Mouse (Mus musculus): ENCODE measurements around the gene Raph1.
A peak's percentile ranks its signal among the peaks of the same experiment; 100 is the strongest.
"Not testable (repeated sequence)": the region's sequence is repeated elsewhere in the genome, so short reads cannot be mapped to it uniquely, and the experiment has no call there.

Raph1 gene

DNA sequence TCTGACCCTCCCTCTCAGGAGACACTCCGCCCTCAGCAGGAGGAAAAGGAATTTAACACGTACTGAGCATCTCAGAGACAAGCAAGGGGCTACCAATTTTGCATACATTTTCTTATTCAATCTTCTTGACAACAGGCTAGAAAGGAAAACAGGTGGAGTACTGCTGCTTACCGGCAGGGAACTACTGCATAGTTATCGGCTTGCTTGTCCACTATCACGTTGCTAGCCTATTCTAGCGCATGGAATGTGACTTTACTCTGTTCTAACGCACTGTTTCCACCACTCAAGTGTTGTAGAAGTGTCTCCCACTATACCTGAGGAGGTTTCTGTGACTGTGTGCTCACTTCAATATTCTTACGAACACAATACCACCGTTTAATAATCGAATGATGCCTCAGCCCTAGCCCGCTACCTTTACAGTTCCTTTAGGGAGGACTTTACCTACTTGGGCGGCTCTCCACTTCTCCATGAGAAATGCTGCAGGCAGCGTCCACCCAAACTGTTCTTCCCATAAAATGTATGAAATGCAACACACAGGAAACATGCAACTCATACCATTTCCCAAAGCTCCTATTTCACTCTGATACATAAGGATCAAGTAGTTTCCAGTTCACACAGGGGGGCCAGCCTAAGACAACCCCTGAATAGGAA is 1.5 kb downstream of the Raph1 start:
- DNase-seq (ENCODE audit: low read depth, low spot score), result peak; percentile 52

DNA sequence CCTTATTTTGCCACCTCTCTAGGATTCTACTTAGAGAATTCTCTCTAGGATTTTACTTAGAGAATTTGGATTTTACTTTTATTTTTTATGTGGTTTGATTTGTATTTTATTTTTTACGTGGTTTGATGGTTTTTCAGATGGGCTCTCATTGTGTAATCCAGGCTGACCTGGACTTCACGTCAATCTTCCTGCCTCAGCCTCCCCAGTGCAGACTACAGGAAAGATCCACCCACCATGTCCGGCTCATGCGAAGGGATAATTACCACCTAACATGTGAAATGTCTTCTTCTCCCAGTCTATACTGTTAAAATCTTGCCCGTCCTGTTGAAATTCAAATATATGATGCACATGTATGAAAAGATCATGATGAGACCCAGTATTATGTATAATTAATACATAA is 2.2 kb downstream of the Raph1 start:
- DNase-seq (ENCODE audit: low read depth, low spot score), result no peak

DNA sequence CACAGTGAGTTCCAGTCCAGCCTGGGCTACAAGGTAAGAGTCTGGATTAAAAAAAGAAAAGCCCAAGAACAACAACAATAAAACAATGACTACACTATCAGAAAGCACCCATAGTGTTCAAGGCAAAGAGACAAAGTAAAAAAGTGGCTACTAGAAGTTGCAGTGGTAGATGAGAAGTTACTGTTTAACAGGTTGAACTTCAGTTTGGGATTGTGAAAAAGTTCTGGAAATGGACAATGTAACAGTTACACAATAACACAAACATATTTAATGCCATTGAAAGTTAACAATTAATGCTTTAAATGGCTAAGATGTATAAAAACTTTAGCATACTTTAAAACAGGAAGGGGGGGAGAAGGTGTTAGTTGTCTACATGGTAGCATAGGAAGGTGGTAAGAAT is 3.9 kb downstream of the Raph1 start:
- no peak for DNase-seq (ENCODE audit: low read depth, low spot score)

DNA sequence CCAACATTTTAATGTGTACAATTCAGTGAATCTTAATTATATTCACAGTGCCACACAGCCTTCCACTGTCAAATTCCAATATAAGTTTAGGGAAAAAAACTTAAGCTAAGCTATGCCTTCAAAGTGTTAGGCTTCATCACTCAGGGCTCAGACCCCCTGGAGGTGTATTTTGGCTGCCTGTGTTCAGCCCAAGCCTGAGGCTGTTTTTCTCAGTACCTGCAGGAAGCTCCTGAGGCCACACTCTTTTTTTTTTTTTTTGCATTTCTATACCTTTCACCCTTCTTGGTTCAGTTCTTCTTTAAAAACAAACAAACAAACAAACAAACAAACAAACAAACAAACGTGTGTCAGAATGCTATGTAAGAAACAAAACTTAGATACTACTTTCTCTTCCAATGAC is 23.2 kb downstream of the Raph1 start:
- no peak for DNase-seq (ENCODE audit: low read depth, low spot score)

DNA sequence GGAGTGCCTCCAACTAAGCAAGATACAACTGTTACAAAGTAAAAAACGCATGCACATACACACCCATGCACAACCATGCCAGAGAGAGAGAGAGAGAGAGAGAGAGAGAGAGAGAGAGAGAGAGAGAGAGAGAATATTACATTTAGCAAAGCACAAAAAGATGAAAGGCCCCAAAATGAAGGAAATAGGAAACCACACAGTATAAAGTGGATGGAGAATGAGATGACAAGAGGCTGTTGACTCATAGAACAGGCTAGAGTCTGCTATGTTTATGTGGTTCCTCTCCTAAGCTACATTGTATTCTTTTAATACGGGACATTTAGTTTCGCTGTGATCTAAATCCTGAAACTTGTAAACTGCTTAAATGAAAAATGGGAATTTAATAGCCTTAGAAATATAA is 27.6 kb downstream of the Raph1 start:
- DNase-seq (ENCODE audit: low read depth, low spot score), result no peak

DNA sequence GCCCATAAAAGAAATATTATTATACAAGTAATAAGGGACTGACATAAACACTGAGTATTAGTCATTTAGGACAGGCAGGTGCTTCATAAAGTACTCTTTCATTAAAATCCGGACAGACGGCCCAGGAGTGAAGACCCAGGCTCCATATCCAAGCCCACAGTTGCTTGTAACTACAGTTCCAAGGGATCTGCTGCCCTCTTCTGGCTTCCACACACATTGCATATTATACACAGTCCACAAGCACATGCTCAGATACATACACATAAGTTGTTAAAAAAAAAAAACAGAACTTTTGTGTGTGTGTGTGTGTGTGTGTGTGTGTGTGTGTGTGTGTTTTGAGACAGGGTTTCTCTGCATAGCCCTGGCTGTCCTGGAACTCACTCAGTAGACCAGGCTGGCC is 32.0 kb downstream of the Raph1 start:
- DNase-seq (ENCODE audit: low read depth, low spot score), result peak; percentile 6

DNA sequence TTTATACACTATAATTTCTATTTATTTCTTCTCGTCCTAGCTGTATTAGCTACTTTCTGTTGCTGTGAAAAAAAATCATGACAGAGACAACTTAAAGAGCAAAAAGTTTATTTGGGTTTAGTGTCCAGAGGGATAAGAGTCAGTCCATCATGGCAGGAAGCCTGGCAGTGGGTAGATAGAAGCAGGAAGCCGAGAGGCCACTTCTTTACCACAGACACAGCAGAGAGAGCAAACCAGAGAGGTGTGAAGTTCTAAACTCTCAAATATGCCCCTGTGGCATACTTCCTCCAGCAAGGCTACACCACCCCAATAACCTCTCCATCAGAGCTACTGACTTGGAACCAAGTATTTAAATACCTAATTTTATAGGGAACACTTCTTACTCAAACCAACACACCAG is 36.3 kb downstream of the Raph1 start:
- no peak for DNase-seq (ENCODE audit: low read depth, low spot score)

DNA sequence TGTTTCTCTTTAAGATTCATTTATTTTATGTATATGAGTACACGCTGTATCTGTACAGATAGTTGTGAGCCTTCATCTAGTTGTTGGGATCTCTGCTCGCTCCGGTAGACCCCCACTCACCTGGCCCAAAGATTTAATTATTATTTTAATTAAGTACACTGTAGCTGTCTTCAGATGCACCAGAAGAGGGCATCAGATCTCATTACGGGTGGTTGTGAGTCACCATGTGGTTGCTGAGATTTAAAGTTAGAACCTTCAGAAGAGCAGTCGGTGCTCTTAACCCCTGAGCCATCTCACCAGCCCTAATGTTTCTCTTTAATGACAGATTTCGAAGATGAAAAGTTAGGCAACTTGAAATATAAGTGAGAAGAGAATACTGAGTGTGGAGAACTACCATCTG is 36.8 kb downstream of the Raph1 start:
- no peak for DNase-seq (ENCODE audit: low read depth, low spot score)

DNA sequence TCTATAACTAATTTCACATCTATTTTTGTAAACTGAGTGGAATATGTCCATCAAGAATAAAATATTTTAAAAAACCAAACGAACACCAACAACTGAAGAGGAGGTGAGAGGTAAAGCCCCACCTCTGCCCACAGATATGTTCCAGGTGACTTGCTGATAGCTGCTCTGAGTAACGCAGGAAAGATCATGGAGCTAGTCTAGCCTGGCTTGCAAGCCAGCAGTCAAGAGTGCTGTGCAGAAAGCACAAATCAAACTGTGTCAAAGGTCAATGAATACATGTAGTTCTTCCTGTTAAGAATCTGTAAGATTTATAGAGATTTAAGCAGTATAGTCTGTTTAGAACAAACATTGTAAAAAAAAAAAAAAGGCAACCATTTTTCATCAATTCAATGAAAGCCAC is 56.3 kb downstream of the Raph1 start:
- DNase-seq (ENCODE audit: low read depth, low spot score), result no peak

DNA sequence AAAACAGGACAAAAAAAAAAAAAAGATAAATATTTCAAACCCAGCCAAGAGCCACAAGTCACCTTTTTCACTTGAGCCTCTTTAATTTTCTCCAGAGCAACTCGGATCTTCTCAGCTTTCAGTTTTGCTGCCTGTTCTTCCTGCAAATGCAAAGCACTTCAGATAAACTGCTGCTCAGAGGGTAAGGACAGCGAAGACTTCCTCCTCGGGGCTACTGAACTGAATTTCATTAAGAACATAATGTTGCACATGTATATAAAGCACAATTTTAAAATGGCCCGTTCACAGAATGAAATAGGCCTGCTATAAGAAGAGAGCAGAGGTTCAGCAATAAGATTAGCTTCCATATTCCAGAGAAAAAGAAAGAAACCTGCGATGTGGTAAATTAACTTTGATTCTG is 63.4 kb downstream of the Raph1 start:
- no peak for DNase-seq (ENCODE audit: low read depth, low spot score)

DNA sequence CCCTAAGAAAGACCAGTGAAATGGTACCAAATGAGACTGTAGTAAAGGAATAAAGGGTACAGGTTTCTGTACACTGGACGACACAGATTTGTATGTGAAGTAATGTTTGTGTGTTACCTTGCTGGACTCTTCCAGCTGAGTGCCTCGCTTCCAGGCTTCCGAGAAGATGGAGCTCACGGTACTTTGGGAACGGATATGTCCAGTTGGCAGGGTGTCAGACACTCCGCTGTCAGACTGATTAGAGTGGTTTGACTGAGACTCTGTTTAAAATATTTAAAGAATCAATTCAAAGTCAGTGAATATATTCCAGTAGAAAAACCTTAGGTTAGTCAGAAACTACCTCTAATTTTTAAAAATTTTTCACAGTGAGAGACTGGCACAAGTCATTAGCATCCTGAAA is 73.5 kb downstream of the Raph1 start:
- DNase-seq (ENCODE audit: low read depth, low spot score), result no peak

DNA sequence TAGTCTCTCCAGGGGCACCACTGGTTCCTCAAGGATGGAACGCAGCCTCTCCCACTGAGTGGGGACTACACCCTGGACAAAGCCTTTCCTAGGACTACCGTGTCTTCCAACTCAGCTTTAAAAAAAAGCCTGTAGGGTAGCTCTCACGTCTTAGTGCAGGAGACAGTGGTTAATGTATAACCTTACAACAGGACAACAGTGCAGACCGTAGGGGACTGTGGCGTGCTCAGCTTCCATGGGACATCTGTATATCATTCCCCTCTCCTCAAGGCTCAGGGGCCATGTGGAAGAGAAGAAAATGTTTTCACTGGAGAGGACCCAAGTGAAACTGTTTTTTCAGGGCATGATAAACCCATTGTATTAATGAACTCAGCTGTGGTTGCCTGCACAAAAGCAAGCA is 74.5 kb downstream of the Raph1 start:
- no peak for DNase-seq (ENCODE audit: low read depth, low spot score)

DNA sequence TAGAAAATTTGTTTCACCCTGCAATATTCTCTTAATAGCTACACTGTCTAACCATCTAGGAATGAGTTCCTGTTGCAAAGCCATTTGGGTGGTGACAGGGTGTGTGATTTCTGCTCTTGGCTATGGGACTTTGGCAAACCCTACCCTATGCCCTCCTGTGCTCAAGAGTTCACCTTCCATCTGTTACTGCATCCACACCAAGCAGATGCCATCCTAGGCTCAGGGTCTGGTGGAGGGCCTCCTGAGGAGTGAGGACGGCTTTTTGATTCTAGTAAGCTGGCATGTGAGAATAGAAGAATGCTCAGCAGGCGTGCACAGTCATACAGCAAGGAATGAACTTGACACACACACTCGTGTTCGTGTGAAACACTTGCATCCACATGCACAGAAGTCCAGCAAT is 76.4 kb downstream of the Raph1 start:
- DNase-seq (ENCODE audit: low read depth, low spot score), result no peak

DNA sequence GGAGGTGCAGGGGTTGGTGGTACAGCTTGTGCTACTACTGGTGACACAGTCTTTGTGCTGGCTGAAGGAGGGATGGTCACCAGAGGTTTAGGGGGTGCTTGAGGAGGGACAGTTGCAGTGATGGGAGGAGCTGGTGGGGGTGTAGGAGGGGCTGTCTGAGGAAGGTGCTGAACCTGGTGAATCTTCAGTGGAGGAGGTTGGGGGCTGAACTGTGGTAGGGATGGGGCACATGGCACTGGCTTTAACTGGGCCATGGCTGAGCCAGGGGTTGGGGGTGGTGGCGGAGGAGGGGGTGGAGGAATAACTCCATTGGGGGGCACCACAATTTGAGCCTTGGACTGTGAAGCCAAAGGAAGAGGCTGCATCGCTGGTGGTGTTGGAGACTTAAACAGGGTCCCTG is 77.2 kb downstream of the Raph1 start:
- no peak for DNase-seq (ENCODE audit: low read depth, low spot score)

DNA sequence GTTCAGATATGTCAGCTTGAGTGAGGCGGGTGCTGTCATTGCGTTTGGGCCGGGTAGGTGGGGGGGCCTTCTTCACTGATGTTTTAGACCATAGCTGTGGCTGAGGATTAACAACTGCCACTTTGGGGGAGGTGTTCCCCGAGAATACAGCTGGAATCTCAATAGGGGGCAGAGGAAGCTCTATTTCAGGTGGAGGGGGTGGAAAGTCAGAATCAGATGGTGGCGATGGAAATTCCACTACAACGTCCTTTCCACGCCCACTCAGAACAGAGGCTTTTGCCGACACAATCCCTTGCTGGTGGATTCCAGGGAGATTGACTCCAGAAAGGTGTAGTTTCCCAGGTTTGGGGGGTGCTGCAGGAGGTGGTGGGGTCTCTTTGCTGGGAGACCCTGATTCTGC is 78.3 kb downstream of the Raph1 start:
- DNase-seq (ENCODE audit: low read depth, low spot score), result no peak

DNA sequence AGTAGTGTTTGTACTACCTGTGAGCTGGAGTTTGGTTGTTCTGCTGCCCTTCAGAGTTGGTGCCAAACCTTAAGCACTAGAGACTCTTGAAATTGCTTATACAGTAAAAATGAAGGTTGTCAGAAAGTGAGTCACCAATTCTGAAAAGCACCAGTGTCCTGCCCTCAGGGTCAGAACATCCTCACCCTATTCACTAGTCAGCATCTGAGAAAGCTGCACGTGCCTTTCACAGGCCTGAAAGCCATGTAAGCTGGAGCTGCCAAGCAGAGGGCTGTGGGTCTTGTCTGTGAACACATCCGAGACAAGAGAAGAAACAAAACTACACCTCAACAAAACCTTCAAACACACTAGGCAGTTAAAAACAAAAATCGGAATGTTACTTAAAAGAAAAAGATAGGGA is 81.3 kb downstream of the Raph1 start:
- DNase-seq (ENCODE audit: low read depth, low spot score), result no peak

DNA sequence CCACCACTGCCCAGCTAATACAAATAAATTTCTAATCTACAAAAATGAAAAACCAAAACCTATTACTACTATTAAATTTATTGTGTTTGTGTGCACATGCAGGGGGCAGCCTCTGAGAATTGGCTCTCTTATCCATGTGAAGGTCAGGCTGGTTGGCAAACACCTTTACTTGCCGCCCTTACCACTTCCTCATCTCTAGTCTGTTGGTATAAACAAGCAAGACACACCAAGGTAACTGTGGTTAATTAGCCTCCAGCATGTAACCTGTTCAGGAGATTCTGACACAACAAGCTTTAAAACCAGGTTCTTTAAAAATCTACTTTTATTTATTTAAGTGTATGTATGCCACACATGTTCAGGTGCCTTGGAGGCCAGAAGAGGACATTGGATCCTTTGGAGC is 84.0 kb downstream of the Raph1 start:
- no peak for DNase-seq (ENCODE audit: low read depth, low spot score)

DNA sequence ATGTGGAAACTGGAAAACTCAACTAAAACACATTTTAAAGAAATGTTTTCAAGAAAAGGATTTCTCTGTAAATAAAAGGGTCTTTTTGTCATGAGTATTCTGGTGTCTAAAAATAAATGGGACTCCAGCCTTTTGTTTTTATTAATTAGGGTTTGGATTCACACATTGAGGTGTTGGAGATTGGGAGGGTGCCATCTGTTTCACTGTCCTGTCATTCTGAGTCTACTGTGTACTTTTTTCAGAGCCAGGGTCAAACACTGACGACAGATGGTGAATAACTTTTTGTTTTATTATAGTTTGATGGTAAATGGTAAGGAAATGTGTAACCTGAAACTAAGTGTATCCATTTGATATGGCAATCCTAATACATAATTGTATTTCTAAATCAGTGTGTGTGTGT is 85.3 kb downstream of the Raph1 start:
- DNase-seq (ENCODE audit: low read depth, low spot score), result no peak

DNA sequence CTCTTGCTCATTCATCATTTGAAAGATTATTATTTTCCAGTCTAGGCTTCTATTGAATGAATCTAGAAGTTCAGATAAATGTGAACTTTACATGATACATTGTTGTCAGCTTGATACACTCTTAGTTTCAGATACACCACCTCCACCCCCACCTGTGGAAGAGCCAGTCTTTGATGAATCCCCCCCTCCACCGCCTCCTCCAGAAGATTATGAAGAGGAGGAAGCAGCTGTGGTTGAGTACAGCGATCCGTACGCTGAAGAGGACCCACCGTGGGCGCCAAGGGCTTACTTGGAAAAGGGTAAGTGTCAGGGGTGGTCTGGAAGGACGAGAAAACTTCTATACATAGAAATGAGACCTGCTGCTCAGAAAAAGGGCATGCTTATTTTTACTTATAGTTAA is 96.4 kb downstream of the Raph1 start:
- no peak for DNase-seq (ENCODE audit: low read depth, low spot score)

DNA sequence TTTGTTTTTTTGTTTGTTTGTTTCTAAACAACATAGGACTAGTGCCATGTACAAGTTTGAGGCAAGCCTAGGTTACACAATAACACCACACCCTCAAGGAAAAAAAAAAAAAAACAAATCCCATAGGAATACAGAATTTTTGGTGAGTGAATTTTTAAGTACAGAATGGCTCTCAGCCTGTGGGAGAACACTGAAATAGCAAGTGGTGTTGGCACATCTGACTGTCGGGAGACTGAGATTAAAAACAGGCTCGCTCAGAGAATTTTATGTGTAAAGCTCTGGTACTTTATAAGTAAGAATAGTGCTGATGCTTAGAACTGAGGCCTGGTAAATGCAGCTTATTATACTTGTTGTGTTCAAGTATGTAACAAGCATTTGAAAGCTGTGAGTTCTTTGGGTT is 97.4 kb downstream of the Raph1 start:
- no peak for DNase-seq (ENCODE audit: low read depth, low spot score)

DNA sequence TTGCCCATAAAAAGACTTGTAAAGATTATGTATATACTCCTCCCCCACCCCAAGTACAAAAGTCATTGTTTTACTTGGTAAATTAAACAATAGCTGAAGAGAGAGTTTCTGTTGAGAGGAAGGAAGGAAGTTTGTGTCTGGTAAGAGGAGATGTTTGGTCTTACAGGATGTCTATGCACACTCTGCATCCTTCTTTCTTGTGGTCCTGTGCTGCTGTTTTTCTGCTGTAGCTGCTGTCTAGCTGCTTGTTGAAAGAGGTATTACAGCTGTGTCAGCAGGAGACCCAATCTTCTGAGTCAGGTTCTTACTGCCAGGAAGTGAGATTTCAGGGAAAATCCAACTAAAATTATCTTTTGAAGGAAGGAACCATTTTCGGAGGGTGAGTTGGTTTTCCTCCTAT is 106.3 kb downstream of the Raph1 start:
- DNase-seq (ENCODE audit: low read depth, low spot score), result no peak

DNA sequence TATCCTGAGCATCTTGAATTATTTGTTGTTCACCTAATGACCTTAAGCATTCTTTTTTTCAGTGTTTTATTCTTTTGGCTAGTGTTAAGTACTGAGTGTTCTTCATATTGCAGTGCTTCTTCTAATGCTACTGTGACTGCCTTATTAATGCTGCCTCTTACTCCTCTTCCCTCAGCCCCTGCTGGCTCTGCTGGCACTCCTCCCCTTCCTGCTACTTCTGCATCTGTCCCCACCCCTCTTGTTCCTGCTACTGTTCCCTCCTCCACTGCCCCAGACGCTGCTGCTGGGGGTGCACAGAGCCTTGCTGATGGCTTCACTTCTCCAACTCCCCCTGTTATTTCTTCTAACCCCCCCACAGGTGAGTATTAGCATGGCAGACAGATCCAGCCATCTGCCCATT is 117.0 kb downstream of the Raph1 start:
- DNase-seq (ENCODE audit: low read depth, low spot score), result no peak

DNA sequence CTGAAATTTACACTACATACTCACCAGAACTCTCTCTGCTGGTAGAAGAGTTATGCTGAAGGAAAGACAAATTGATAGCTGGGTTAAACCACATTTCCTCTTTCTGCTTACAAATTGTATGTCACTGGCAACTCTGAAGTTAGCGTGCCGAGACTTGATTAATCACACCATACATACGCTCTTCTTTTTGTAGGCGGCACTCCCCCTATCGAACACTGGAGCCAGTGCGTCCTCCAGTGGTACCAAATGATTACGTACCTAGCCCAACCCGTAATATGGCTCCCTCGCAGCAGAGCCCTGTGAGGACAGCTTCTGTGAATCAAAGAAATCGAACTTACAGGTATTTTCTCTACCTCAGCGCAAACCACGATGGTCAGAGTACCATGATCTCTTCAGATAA is 119.8 kb downstream of the Raph1 start:
- DNase-seq (ENCODE audit: low read depth, low spot score), result no peak

DNA sequence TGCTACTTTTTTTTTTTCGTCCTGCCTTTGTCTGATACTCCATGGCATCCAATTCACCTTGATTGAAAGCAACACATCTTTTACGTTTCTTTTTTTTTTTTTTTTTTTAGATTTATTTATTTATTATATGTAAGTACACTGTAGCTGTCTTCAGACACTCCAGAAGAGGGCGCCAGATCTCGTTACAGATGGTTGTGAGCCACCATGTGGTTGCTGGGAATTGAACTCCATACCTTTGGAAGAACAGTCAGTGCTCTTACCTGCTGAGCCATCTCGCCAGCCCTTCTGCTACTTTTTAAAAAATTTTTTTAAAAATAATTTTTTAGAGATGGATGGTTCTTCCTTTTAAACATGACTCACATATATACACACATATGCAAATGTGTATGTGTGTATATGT is 125.5 kb downstream of the Raph1 start:
- not testable (repeated sequence) for DNase-seq (ENCODE audit: low read depth, low spot score)

DNA sequence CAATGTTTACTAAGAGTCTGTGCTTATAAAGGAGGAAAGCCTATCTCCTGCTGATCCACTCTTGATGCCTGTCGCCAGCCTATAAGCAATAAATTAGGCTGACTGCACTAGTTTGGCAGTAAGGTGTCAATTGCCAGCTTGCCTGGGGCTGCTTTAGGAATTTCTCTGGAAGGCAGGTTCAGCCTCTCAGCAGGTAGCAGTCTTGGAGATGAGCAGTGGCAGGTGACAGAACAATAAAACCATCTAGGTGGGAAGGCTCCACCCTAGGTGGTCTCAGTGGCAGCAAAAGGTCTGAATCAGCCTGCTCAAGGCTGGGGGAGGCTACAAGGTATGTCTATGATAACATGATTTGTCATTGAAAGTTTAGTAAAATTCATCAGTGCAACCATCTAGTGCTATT is 134.4 kb downstream of the Raph1 start:
- no peak for DNase-seq (ENCODE audit: low read depth, low spot score)

Measured in forelimb bud, embryonic 11.5 days (tissue).